Mouse (Mus musculus): ENCODE measurements at regions not wholly inside any gene's neighbourhood (a gene's known extent, or its start where the extent isn't known, plus 50 kb on each side); places are given as distances from the start of the nearest gene placed in this dataset.

- DNase-seq (ENCODE audit: low spot score in 2 of 2), result no peak
These were observed 2721.7 kb upstream of the Lrrc6 start for GRCm38 (mm10) chr15:69222391-69222790.
